Mouse (Mus musculus) bone marrow macrophage, adult 2 months (primary cell): ENCODE measurements around the gene Gm10260. TPM values are rescaled to one million over a fixed set of nuclear protein-coding genes. Genes with fewer than 3 reads are reported as not detected.

Experiments used
- H3K27ac ChIP-seq: 2 replicates; pipeline ENCODE4 v1.5.1; 2012; ENCODE audit warnings: low read depth, low read length; ENCODE audit not compliant: insufficient read depth
- H3K4me1 ChIP-seq: 2 replicates; pipeline ENCODE4 v1.6.1; 2012; ENCODE audit warnings: low read length; ENCODE audit not compliant: control insufficient read depth, insufficient read depth
- H3K4me3 ChIP-seq: 2 replicates; pipeline ENCODE4 v1.5.1; 2012; ENCODE audit warnings: mild to moderate bottlenecking, low read length, moderate library complexity; ENCODE audit not compliant: insufficient read depth
- CTCF ChIP-seq: IDR thresholded peaks from 2 replicates; pipeline ENCODE4 v1.5.1; 2012; ENCODE audit warnings: low read depth, mild to moderate bottlenecking, low read length, moderate library complexity
- POLR2A ChIP-seq: IDR thresholded peaks from 2 replicates; pipeline ENCODE4 v1.6.1; 2012; ENCODE audit warnings: mild to moderate bottlenecking, low read depth, low read length, borderline replicate concordance
- polyA plus RNA-seq: library from polyadenylated mRNA; stranded (reverse); fragments of >200 nt; gene quantifications from 2 replicates; pipeline ENCODE4 v1.2.4, GENCODE M21; 2012; ENCODE audit not compliant: missing spikeins, insufficient read depth, insufficient read length

Gm10260 gene
- polyA plus RNA-seq, 1 experiment = 7.9 TPM

DNA sequence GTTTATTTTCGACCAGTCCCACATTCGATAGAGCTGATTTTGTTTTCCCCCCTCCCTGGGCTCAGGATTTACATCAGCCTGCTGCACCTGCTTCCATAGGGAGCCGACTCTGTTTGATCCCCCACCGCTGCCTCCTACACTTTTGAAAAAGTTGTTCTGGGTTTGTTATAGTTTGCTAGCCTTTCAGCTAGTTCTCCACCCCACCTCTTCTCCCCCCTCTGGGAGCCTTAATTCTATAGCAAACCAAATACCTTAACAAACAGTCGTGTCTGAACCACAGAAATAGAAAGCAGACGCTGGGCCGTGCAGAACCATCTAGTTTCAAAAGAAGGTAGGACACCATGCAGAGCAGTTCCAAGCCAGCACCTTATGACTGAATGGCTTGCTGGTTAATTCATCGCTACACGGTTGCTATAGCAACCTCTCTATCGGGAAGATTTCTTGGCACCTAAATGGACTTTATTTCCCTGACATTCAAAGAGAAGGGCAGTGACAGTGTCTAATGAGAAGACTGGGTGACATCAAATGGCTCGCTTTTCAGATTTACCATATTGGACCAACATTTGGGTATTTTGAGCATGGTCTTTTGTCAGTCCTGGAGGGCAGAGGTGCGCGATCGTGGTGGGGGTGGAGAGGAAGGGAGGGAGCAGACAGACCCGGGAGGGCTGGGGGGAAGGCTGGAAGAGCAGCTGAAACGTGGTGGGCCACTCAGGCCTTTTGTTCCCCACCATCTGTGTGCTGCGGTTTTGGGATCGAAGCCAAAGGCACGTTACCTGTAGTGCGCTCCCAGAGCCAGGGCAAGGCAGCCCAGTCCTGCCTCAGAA lies 13.2 kb downstream of the Gm10260 start:
- H3K27ac ChIP-seq = no peak overlapping the region
- H3K4me3 ChIP-seq = no peak overlapping the region
- TF ChIP-seq CTCF (no peak), POLR2A (no peak)
- H3K4me1 ChIP-seq = no peaks in the 10 kb centered on the region

DNA sequence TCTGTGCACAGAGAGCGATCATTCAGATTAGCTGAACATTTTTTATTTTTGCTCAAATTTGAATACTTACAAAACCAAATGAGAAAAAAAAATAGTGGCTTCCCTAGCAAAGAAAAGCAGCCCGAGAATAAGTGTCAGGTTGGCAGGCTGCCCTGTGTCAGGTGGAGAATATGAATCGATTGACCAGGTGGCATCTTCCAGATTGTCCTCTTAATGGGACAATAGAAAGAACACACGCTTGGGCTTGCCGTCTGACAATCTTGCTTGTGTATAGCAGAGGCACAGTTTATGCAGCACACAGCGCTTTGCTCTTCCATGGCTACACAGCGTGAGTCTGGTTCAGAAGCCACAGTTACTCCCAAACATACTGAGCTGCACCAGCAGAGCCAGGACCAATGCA lies 15.8 kb downstream of the Gm10260 start:
- no peak for TF ChIP-seq POLR2A
- TF ChIP-seq CTCF = no peak
- H3K4me3 ChIP-seq = no peak overlapping the region
- H3K27ac ChIP-seq = no peak overlapping the region
- H3K4me1 ChIP-seq = no peaks in the 10 kb centered on the region

DNA sequence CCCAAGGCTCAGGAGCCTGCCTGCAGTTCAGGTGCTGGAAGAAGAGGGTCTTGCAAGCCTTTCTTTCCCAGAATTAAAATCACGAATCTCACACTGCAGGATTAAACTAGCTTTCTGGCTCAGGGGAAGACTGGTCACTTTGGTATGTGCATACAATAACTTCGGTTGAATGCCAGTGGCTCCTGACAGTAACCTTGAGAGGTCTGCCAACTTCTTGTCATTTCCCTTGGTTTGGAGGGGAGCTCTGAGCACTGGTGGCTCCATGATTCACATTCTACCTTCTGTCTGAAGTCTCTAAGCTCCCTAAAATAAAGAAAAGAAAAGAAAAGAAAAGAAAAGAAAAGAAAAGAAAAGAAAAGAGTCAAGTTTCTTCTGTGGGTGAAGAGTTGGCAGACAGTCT lies 16.4 kb downstream of the Gm10260 start:
- no peaks in the 10 kb centered on the region for H3K4me1 ChIP-seq
- no peak overlapping the region for H3K4me3 ChIP-seq
- H3K27ac ChIP-seq = no peak overlapping the region
- TF ChIP-seq POLR2A = no peak

DNA sequence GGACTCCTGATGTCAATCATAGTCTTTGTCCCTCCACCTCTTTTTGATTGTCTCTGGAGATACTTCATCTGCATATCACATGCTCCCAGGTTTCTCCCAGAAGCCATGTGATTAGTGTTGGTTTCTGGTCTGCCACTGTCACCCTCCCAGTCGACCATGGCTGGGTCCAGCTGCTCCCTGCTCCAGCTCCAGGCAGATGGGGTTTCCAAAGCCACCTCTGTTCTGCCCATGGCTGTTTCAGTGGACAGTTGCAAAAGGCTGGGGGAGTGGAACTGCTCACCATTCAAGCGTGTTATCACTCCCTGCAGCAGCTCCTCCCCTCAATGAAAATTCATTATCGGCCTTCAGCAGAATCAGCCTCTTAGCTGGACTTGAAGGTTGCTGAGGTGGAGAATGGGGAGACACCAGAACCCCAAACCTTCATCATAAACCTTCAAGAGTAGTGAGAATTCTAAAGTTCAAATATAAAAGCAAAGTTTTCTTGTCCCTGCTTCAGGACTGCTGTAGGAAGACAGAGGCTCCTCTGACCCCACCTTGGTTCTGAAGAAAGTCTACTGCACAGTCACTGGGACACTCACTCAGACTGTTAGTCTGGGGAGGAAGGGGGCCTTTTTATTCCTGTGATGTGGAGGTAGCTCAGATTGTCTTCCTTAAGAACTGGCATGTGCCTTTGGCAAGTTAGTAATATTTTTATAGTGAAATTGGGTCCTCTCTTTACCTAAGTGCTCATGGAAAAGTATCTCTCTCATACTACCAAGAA lies 17.0 kb downstream of the Gm10260 start:
- TF ChIP-seq POLR2A = no peak
- no peak for TF ChIP-seq CTCF
- H3K4me1 ChIP-seq = no peaks in the 10 kb centered on the region
- H3K27ac ChIP-seq = no peak overlapping the region
- H3K4me3 ChIP-seq = no peak overlapping the region

DNA sequence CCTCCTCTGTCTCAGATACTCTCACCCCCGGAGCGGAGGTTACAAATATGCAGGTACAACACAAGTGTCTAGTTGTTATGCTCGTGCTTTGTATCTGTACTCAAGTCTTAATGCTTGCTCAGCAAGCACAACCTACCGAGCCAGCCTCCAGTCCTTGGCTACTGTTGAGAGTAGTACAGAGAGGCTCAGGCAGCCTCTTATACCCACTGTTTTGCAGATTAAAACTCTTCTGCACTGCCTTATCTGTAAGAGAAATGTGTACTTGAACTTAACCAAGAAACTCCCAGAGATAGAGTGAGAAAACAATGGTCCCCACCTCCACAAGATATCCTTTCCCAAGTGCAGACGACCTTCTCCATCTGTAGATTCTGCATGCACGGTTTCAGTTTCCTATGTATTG lies 24.5 kb downstream of the Gm10260 start:
- Histone ChIP-seq H3K4me3 (no peak overlapping the region), H3K27ac (no peak overlapping the region), H3K4me1 (no peaks in the 10 kb centered on the region)
- TF ChIP-seq CTCF (no peak), POLR2A (no peak)

DNA sequence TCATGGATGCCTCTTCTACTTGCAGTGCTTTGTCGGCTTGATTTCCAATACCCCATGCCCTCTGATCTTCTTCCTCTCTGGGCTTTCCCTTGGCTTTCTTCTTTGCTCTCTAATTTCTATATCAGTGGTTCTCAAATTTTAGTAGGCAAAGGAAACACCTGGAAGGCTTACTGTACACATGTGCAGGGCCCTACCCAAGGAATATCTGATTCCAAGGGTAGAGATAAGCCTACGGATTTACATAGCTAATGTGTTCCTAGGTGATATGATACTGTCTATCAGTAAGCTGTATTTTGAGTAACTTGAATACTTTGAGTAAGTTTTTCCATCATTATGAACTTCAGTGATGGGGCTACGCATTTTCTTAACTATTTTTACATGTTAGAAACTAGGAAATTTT lies 25.7 kb downstream of the Gm10260 start:
- Histone ChIP-seq H3K27ac (no peak overlapping the region), H3K4me3 (no peak overlapping the region), H3K4me1 (no peaks in the 10 kb centered on the region)
- TF ChIP-seq POLR2A (no peak), CTCF (no peak)

DNA sequence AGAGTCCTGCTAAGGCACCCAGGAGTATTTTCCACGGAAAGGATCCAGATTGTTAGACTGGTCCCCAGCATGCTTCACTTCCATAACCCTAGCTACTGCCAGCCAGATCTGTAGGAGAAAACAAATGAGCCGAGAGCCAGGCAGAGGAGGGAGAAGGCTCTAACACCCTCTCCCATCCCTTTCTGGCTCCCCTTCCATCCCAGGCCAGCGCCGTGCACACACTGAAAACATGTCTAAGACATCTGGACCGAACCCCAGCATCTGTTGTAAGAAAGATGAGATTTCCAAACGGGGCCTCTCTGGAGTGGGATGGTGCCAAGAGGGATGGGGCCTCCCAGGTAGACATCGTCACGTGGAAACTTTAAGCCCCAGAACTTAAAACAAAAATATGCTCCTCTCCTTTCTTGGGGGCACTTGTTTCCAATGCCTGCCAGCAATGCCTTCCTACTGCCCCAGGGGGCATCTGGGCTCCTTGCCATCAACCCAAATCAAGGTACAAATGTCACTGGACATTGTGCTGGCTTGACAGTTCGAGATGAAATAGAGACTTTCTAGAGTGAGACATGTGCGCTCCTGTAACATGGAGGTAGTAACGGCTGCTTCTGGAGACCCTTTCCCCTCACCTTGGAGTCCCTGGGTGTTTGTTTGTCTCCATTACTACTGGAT lies 35.1 kb downstream of the Gm10260 start:
- no peak for TF ChIP-seq POLR2A
- no peak for TF ChIP-seq CTCF
- Histone ChIP-seq H3K27ac (no peak overlapping the region), H3K4me1 (no peaks in the 10 kb centered on the region), H3K4me3 (no peak overlapping the region)

DNA sequence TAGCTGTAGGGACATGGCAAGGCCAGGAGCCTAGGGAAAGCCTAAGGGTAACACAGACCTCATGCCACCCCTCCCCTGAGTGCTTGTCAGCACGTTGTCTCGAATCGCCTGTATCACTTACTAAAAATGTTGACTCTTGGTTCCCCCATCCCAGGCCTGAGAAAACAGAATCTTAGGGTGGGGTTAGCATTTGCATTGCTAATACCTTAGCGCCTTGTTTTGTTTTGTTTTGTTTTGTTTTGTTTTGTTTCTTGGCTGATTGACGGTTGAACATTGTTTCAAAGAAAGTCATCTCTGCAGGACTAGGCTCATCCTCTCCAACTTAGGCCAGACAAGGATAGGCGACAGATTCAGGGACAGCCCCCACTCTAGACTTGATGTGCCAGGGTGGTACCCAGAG lies 35.9 kb downstream of the Gm10260 start:
- no peak overlapping the region for H3K4me3 ChIP-seq
- no peaks in the 10 kb centered on the region for H3K4me1 ChIP-seq
- TF ChIP-seq CTCF (no peak), POLR2A (no peak)
- H3K27ac ChIP-seq = no peak overlapping the region

DNA sequence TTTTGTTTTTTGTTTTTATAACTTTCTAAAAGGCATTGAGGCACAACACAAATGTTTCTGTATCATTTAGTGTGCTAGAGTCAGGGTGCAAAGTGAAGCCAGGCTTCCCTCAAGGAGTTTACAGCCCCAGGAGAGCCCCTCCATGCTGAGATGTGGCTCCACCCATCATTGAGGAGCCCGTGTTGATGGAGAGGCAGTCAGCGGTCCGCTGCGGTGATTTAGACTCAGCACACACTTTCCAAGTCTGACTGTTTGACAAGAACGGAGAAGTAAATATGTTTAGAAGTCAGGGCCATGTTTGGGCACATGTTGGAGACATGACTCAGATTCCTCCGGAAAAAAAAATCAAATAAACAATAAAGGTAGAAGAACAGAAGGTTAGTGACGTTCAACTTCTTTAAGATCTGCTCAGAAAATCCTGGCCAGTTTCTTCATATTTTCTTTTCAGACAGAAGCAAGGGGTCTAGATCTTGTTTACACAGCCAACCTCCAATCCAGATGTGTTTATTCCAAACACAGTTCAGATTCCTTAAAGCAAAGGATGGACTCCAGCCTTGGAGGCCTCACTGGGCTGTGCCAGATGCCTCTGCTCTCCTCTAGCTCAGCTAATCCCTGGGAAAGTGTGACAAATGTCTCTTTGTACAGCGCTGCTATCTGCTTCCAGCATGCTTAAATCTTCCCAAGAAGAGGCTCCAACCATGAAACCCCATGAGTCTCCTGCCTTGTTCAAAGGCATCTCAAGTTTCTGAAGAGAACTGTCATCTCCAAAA lies 47.7 kb downstream of the Gm10260 start:
- H3K4me3 ChIP-seq = no peak overlapping the region
- H3K4me1 ChIP-seq = no peaks in the 10 kb centered on the region
- no peak overlapping the region for H3K27ac ChIP-seq
- TF ChIP-seq CTCF (no peak), POLR2A (no peak)

DNA sequence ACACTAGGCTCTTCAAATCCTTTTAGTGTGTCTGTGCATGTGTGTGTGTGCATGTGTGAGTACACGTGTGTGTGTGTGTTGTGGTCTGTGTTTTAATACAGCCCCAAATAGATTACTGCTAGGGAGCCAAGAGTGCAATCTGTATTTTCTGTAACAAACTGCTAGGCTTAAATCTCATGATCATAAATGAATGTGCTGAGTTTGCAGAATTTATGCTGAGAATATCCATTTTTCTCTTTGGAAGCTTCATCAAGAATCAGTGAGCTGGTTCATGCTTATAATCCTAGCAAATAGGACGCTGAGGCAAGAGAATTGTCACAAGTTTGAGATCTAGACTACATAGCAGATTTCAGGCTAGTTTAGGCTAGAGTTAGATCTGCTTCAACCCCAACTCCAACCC lies 48.9 kb downstream of the Gm10260 start:
- no peak for TF ChIP-seq CTCF
- no peak overlapping the region for H3K4me3 ChIP-seq
- no peaks in the 10 kb centered on the region for H3K4me1 ChIP-seq
- 0 out of 2 replicates have a peak overlapping the region, but pooled peaks have one; percentile 12 for H3K27ac ChIP-seq
